Mouse (Mus musculus) frontal cortex, adult (tissue): Measurements from ENCODE around the gene Unc93a.
"Not testable (repeated sequence)": the region's sequence is repeated elsewhere in the genome, so short reads cannot be mapped to it uniquely, and the experiment has no call there.

Source experiments
- ATAC-seq: cut with Nextera tagmentation; 2 replicates; pipeline ENCODE4 v1.9.2; 2017; ENCODE audit warnings: mild to moderate bottlenecking, moderate library complexity, mixed read lengths; ENCODE audit not compliant: low TSS enrichment

The Unc93a gene

DNA sequence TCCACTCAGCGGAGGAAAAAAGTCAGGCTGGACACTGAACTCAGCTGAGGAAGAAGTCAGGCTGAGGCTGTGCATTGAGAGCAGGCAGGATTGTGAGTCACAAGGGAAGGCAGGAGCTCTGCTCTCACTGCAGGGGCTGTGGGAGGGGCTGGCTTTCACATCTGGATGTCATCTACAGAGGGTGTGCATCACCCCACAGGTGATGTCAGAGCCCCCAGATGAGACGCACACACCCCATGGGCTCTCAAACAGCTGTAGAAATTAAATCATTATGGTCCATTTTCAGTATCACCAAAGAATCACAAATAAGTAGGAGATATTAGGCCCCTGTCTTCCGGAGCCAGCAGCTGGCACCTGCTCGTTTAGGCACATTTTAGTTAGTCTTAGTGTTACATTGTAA is at the start of gene Unc93a:
Gene Unc93a, minus strand, starts transcription at position 101 of the 400 bp plus-strand sequence.
- ATAC-seq: not testable (repeated sequence)

- not testable (repeated sequence) for ATAC-seq
These were observed 48.9 kb upstream of the Unc93a start for GRCm38 (mm10) chr17:13180491-13180890.

- peak; percentile 79 for ATAC-seq
These were observed 47.4 kb upstream of the Unc93a start for GRCm38 (mm10) chr17:13179021-13179420.

- ATAC-seq: not testable (repeated sequence)
These were observed 46.2 kb upstream of the Unc93a start for GRCm38 (mm10) chr17:13177796-13178195.

DNA sequence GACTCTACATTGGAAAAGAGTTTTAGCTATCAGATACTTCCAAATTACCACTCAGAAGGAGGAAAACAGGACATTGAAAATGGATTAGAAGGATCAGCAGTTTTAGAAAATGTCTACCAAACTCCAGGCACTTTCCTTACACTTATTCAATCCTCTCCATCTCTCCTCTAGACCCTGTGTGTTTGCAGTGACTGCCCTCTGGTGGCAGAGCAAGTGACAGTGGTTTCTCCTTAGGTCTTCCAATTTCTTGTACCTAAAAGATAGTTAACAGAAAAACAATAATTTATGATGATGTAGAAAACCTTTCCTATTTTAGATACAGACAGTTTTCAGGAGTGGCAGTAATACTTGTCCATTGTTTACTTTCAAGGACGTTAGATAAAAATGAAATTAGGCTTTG is 44.0 kb upstream of the Unc93a start:
- ATAC-seq: peak; percentile 76

DNA sequence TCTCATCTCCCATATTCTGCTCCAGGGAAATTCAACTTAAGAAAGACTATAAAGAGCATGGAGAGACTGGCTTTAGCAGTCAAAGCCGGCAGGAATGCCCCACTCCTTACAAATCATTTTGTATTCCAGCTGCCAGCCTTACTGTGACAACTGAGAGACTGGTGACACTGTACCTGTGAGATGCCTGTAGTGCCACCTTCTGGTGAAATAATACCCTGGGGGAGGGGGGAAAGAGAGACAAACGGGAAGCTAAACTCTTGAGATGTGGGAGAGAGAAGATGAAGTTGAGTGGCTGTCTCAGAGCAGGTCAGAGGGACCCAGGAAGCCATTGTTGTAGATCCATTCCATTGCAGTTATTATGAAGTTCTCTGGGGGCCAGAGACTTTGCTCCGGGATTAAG is 42.4 kb upstream of the Unc93a start:
- not testable (repeated sequence) for ATAC-seq

DNA sequence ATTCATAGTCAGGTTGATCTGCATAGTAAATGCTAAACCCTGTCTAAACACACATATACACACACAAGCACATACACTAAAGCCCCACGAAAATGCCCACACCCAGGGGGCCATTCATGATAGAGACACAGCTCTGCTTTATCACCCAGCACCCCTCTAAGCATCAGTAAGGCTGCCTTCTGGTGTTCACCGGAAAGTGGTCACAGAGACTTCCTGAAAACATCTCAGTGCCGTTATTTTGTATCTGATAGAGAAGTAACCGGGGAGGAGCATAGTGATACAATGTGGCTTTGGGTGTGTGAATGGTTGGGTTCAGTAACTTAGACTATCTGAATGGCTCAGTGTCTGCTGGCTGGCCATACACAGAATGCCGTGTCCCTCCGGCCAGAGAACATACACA is 42.0 kb upstream of the Unc93a start:
- not testable (repeated sequence) for ATAC-seq

GRCm38 (mm10) chr17:13146128-13146527 is 14.5 kb upstream of the Unc93a start:
- ATAC-seq: not testable (repeated sequence)

- not testable (repeated sequence) for ATAC-seq
These were observed 13.1 kb upstream of the Unc93a start for GRCm38 (mm10) chr17:13144580-13145215.

DNA sequence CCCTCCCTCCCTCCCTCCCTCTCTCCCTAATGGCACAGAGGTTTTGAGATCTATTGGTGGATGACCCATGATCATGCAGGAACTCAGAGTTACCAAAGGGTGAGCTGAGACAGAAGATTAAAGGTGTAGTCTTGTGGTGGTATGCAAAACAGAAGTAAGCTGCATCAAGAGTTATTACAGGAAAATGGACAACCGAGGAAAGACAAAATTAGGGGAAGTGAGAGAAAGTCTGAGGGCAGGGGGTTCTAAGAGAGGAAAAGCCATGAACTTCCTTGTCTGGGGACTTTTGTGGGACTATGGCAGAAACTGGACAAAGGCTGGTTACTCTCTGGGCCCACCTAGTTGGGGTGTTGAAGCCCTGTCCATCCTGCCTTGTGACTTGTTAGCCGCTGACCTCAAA is 11.1 kb upstream of the Unc93a start:
- ATAC-seq: not testable (repeated sequence)

- ATAC-seq: not testable (repeated sequence)
These were observed 3.7 kb upstream of the Unc93a start for GRCm38 (mm10) chr17:13135356-13135755.

DNA sequence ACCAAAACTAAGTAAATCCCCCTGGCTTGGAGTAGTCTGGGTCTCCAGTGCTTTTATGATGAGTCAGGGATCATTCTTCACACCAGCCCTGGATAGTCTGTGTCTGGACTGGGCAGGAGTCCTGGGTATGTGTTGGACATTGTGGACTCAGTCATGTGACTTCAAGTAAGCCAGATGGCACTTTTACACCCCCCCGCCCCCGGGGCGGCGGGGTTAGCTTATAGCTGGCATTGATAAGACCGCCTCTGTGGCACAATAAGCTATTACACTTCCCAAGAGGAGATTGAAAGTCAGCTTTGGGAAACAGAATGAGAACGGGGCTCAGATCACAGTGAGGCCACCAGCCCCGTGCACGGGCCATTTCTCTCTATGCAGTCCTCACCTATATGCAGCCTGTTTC is 742 bp upstream of the Unc93a start:
- not testable (repeated sequence) for ATAC-seq

DNA sequence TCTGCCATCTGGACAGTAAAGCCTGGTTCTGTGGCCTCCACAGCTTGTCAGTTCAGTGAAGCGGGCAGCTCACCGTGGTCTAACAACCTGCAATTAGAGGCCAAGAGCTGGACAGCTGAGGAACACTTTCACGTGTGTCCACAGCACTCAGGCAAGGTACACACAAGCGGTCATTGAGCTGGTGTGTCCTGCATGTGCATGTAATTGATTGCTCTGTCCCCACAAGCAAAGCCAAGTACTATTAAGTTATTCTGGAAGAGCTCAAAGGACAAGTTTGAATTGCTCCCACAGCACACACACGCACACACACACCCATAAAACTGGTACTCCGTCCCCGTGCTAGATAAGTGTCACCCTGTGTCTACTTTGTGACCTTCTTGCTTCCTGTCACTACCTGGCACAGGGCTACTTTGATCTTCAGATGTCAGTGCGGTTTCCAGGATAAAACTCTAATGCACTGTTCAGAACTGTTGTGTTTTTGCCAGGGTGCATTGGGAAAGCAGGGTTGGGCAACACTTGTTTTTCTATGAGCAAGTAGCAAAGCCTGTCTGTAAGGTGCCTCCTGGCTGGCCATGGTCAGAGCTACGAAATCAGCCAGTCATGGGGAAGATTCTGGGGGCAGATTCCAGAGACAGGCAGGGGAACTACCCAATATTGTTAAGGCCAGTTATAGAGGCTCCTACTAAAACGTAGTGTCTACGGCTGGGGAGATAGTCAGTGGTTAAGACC is 1.7 kb downstream of the Unc93a start:
- ATAC-seq: not testable (repeated sequence)

DNA sequence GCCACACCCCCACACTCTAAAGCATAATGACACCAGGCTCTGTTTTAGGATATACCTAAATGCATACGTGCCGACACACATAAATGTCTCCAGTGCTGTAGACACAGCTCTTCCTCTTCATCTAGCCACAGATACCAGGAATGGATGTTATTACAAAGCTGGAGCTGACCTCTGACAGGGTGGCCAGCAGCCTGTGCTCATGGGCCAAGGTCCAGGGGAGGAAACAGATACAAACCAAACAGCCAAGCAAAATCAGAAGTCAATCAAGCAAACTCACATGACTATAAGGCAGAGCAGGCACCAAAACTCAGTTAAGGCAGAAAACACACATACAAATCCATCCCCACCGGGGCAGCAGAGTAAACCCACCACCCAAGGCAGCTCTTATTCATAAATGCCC is 2.3 kb downstream of the Unc93a start:
- ATAC-seq: not testable (repeated sequence)

- ATAC-seq: not testable (repeated sequence)
These were observed 7.4 kb downstream of the Unc93a start for GRCm38 (mm10) chr17:13124241-13124640.

DNA sequence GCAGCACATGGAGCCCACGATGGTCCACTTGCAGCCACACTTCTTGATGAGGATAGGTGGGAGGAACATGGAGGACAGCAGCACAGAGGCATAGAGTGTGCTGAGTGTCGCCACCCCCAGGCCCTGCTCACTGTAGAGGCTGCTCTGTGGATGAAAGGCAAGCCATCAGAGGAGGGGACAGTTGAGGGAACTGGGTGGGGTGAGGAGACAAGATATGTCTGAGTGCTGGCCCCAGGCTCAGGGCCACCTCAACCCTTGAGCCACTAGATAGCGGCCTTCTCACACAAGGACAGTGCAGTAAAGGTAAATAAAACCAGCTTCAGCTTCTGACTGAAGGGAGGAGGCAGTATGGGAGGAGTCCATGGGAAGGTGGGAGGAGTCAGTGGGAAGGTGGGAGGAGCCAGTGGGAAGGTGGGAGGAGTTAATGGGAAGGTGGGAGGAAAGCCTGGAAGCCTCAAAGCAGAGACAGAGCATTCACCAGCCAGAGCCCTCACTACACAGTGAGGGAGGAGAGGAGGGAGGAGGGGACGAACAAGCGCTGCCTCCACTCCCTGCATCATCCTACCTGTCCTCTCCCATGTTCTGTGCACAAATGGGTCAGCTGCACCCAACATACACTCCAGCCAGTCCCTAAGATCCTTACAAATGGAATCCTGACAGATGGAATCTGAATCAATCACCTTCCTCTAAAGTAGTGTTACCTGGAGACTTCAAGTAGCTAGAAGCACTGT is 8.1 kb downstream of the Unc93a start:
- ATAC-seq: not testable (repeated sequence)

DNA sequence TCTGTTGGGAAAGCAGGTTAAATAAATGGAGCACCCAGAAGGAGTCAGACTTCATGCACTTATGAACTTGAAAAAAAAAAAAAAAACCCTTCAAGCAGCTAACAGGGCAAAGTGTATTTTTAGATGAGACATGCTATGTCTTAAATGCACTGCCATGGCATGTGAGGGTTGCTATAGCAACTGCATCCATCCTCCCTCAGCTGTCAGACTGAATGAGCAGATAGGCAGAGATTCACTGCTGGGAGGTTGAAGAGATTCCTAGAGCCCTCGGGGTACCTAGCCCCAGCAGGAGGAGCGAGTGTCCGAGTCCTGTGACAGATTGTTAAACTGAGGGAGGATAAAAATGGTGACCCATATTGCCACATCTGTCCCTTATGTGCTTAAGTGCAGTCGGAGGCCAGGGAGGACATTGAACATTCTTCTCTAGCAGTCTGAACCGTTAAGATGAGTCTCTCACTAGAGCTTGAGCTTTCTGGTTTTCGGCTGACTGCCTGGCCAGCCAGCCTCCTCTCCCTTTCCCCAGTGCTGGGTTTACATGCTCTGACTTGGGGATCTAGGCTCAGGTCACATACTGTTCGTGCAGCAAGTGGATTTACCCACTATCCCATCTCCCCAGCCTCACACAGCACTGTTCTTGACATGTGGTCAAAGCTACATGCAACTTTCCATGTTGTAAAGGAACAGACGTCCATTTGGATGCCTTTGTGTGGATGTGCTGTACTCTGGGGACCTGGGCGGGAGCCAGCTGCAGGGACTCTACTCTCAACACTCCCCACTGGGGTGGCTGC is 18.9 kb downstream of the Unc93a start:
- ATAC-seq: peak; percentile 92

- not testable (repeated sequence) for ATAC-seq
These were observed 25.0 kb downstream of the Unc93a start for GRCm38 (mm10) chr17:13106563-13106962.

- not testable (repeated sequence) for ATAC-seq
These were observed 38.6 kb downstream of the Unc93a start for GRCm38 (mm10) chr17:13092960-13093359.

- ATAC-seq: not testable (repeated sequence)
These were observed 39.4 kb downstream of the Unc93a start for GRCm38 (mm10) chr17:13092100-13092764.

DNA sequence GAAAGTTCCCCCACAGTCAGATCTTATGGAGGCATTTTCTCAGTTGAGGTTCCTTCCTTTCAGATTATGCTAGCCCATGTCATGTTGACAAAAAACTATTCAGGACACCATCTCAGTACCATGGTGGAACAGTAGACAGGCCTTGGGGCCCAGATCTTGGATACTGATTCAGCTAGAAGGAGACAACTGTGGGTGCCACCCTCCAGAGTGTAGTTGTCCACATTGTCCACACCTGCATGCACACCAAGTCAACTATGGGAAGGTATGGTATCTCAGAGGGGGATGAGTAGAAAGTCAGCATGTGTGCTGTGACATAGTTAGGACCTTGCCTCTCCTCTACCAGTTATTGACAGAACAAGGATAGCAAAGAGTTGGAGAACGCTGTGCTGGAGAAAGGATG is 40.1 kb downstream of the Unc93a start:
- ATAC-seq: not testable (repeated sequence)
